Mouse (Mus musculus) kidney, postnatal 0 days (tissue): ENCODE results near the gene Adamts3. TPM values are rescaled to one million over a fixed set of nuclear protein-coding genes. Genes with fewer than 3 reads are reported as not detected.
A peak's percentile ranks its signal among the peaks of the same experiment; 100 is the strongest.

Source experiments
- ATAC-seq: fragments of 200-750 bp; cut with Nextera tagmentation; replicated peaks from 2 replicates; pipeline ENCODE4 v1.8.0; 2017; ENCODE audit warnings: low read depth, moderate number of reproducible peaks, moderate TSS enrichment, moderate library complexity; ENCODE audit not compliant: low FRiP score
- DNase-seq: peaks from one replicate; pipeline ENCODE4 v3.0.0-alpha.2; 2016; ENCODE audit warnings: low spot score
- H3K27ac ChIP-seq: fragments of 300-500 bp; sonication (generic); 2 replicates; pipeline ENCODE4 v1.5.1; 2014; ENCODE audit warnings: mild to moderate bottlenecking
- H3K27me3 ChIP-seq: fragments of 300-500 bp; sonication (generic); 2 replicates; pipeline ENCODE4 v1.6.1; 2014; ENCODE audit warnings: low read length, mixed read lengths; ENCODE audit not compliant: insufficient read depth
- H3K36me3 ChIP-seq: fragments of 300-500 bp; sonication (generic); 2 replicates; pipeline ENCODE4 v1.6.1; 2014; ENCODE audit warnings: low read length, mixed read lengths; ENCODE audit not compliant: insufficient read depth
- H3K4me1 ChIP-seq: fragments of 300-500 bp; sonication (generic); replicated peaks from 2 replicates; pipeline ENCODE4 v1.6.1; 2014; ENCODE audit warnings: antibody characterized with exemption, low read length, mixed read lengths; ENCODE audit not compliant: insufficient read depth
- H3K4me2 ChIP-seq: fragments of 300-500 bp; sonication (generic); 2 replicates; pipeline ENCODE4 v1.6.1; 2014; ENCODE audit warnings: mild to moderate bottlenecking, low read length, moderate library complexity, mixed read lengths
- H3K4me3 ChIP-seq: fragments of 300-500 bp; sonication (generic); replicated peaks from 2 replicates; pipeline ENCODE4 v1.5.1; 2014; ENCODE audit warnings: low read depth, low read length
- H3K9ac ChIP-seq: fragments of 300-500 bp; sonication (generic); 2 replicates; pipeline ENCODE4 v1.6.1; 2014; ENCODE audit warnings: low read depth, low read length
- H3K9me3 ChIP-seq: fragments of 300-500 bp; sonication (generic); replicated peaks from 2 replicates; pipeline ENCODE4 v1.6.1; 2016; ENCODE audit warnings: low read length, inconsistent platforms, mixed read lengths
- CTCF ChIP-seq: IDR thresholded peaks from 2 replicates; pipeline ENCODE4 v1.5.1; 2016; ENCODE audit warnings: antibody characterized with exemption, low read depth, mild to moderate bottlenecking, moderate library complexity
- WGBS: fragments of 180-500 bp; shearing (Covaris S2); extraction: QIAGEN DNeasy Blood & Tissue Kit; methylation state at CpG from one replicate; pipeline ENCODE4 v1.1.7; 2014; 5-methylcytosine and 5-hydroxymethylcytosine counted together
- polyA plus RNA-seq: library from polyadenylated mRNA; unstranded; fragments of >200 nt; fragmentation: Nextera tagmentation; extraction: Ambion mirVana; gene quantifications from 2 replicates; pipeline ENCODE4 v1.2.1, GENCODE M21; 2015

Gene Adamts3
- polyA plus RNA-seq, 1 experiment from 2014 or later = 1.2 TPM

DNA sequence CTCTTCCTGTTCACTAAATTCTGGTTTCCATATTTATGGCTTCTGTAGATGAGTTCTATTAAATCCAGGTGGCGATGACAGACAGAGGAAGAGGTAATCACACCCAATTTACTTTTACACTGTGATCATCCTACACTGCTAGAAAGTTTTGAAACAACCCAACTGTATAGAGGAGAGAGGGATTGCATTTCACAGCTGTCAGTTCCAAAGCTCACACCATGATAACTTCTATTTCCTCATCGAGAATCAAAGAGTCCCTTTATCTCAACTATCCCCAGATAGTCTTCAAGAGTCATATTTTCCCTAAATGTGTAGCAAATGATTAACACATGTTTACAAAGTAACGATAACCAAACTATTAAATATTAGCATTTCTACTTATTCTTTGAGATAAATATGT lies 152.7 kb downstream of the Adamts3 start:
- no peaks in the 10 kb centered on the region for H3K36me3 ChIP-seq
- no peaks in the 10 kb centered on the region for H3K4me1 ChIP-seq
- DNase-seq = no peak
- no peaks in the 10 kb centered on the region for H3K9me3 ChIP-seq
- no peak overlapping the region for H3K9ac ChIP-seq
- no peak for ATAC-seq
- H3K4me3 ChIP-seq = no peak overlapping the region
- no peak for TF ChIP-seq CTCF
- no peak overlapping the region for H3K27ac ChIP-seq
- WGBS = 74% methylated on average over 3 of the region's 3 CpGs
- no peaks in the 10 kb centered on the region for H3K27me3 ChIP-seq
- no peak overlapping the region for H3K4me2 ChIP-seq

GRCm38 (mm10) chr5:89728117-89728516 lies 155.0 kb downstream of the Adamts3 start:
- WGBS = 64% methylated on average over 3 of the region's 3 CpGs
- no peaks in the 10 kb centered on the region for H3K9me3 ChIP-seq

DNA sequence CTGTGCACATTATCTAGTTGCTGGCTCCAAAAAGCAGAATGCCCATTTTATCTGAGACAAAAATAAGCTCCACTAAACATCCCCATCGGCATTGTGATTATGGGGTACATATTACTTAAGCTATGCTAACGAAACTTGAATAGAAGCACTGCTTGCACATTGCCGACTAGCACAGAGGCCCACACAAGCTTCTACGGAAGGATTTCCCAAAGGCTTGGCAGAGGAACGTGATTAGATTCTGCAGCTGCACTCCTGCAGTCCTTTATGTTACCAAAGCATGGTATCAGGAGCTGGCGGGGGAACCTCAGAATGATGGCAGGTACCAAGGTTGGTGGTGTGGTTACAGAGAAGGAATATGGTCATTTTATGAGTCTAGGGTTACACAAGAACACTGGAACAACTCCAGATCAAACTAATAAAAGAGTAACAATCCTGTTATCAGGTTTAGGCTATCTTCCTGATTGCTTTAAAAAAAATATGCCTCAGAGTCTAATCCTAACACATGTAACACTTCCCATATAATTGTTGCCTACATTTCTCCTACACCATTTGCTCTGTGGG lies 155.6 kb downstream of the Adamts3 start:
- DNase-seq = no peak
- no peak for ATAC-seq
- Histone ChIP-seq H3K9ac (no peak overlapping the region), H3K4me1 (no peaks in the 10 kb centered on the region), H3K4me2 (no peak overlapping the region), H3K27me3 (no peaks in the 10 kb centered on the region), H3K4me3 (no peak overlapping the region), H3K36me3 (no peaks in the 10 kb centered on the region), H3K27ac (no peak overlapping the region), H3K9me3 (no peaks in the 10 kb centered on the region)
- WGBS = 82% methylated on average over 6 of the region's 6 CpGs
- TF ChIP-seq CTCF = no peak

More at GRCm38 (mm10) chr5:89728117-89728516, 155.0 kb downstream of the Adamts3 start:
- Histone ChIP-seq H3K4me2 (no peak overlapping the region), H3K27ac (no peak overlapping the region), H3K27me3 (no peaks in the 10 kb centered on the region), H3K4me1 (no peaks in the 10 kb centered on the region), H3K36me3 (no peaks in the 10 kb centered on the region), H3K9ac (no peak overlapping the region), H3K4me3 (no peak overlapping the region)
- ATAC-seq (no peak), DNase-seq (no peak)
- no peak for TF ChIP-seq CTCF

DNA sequence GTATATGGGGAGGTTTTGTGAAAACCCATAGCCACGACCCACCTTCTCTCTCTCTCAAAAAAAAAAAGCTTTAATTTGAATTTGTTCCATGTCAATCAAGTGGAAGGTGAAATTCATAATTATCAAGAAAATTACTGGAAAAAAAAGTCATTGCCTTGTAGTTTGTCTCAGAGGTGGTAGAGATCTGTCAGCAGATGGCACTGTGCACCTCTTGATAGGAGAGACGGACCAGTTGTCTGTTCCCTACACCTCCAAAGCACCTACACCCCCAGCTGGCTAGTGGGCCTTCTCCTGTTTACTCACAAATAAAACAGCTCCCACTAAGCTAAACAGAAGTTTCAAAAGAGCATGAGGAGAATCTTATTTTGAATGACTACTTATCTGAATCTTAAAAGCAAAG lies 168.6 kb downstream of the Adamts3 start:
- H3K4me2 ChIP-seq = no peak overlapping the region
- no peaks in the 10 kb centered on the region for H3K9me3 ChIP-seq
- peak; percentile 48 for TF ChIP-seq CTCF
- H3K4me3 ChIP-seq = no peak overlapping the region
- ATAC-seq = no peak
- no peaks in the 10 kb centered on the region for H3K4me1 ChIP-seq
- no peak overlapping the region for H3K27ac ChIP-seq
- 39% methylated on average over 2 of the region's 2 CpGs for WGBS
- DNase-seq = peak; percentile 9
- H3K27me3 ChIP-seq = no peaks in the 10 kb centered on the region
- no peak overlapping the region for H3K9ac ChIP-seq
- no peaks in the 10 kb centered on the region for H3K36me3 ChIP-seq

DNA sequence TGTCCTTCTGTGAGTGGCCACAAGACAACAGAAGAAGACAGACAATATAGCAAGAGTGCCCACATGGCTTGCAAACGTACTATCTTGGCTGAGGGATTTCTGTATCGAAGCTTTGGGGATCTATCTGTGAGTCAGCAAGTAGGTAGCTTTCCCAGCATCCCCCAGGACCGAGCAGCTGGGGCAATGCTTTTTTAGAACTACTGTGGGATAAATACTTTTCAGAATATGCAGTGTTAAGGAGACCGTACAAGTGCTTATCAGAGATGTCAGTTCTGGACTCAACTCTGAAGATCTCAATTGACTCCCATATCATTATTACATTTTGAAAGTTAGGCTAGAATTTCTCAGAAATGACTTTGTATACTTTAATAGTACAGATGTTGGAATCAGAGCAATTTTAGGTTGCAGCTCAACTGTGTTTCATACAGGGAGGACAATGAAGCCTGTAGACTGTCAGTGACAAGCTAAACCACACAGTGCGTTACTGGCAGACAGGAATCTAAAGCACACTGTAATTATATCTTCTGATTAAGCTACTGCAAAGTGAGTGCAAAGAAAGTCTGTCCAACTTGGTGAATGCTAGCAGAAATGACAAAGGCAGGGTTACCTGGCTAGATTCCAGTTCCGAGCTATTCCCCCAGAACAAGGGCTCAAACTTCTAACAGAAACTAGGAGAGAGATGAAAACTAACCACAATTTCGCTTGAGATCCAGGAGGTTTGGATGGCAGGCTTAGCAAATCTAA lies 171.8 kb downstream of the Adamts3 start:
- no peak for TF ChIP-seq CTCF
- H3K36me3 ChIP-seq = no peaks in the 10 kb centered on the region; the same call in 1 of the 2 replicates
- no peak overlapping the region for H3K27ac ChIP-seq
- H3K9ac ChIP-seq = no peak overlapping the region
- no peak for DNase-seq
- H3K4me1 ChIP-seq = no peaks in the 10 kb centered on the region
- H3K4me3 ChIP-seq = no peak overlapping the region
- H3K4me2 ChIP-seq = no peak overlapping the region
- H3K9me3 ChIP-seq = no peaks in the 10 kb centered on the region
- WGBS = 77% methylated on average over 7 of the region's 7 CpGs
- no peak for ATAC-seq
- no peaks in the 10 kb centered on the region for H3K27me3 ChIP-seq

- Histone ChIP-seq H3K27me3 (no peaks in the 10 kb centered on the region), H3K36me3 (no peaks in the 10 kb centered on the region; the same call in 1 of the 2 replicates), H3K9ac (no peak overlapping the region), H3K4me2 (no peak overlapping the region), H3K4me1 (no peaks in the 10 kb centered on the region), H3K9me3 (no peaks in the 10 kb centered on the region), H3K4me3 (no peak overlapping the region), H3K27ac (no peak overlapping the region)
- 51% methylated on average over 4 of the region's 4 CpGs for WGBS
- DNase-seq = no peak
- TF ChIP-seq CTCF = no peak
- no peak for ATAC-seq
Observed at GRCm38 (mm10) chr5:89709459-89709858, 173.7 kb downstream of the Adamts3 start.

- Histone ChIP-seq H3K4me1 (no peaks in the 10 kb centered on the region), H3K36me3 (no peaks in the 10 kb centered on the region; the same call in 1 of the 2 replicates), H3K4me3 (no peak overlapping the region), H3K9ac (no peak overlapping the region), H3K9me3 (no peaks in the 10 kb centered on the region), H3K4me2 (no peak overlapping the region), H3K27me3 (no peaks in the 10 kb centered on the region), H3K27ac (no peak overlapping the region)
- no peak for ATAC-seq
- no peak for TF ChIP-seq CTCF
- DNase-seq = peak; percentile 40
- 35% methylated on average over 1 of the region's 1 CpGs for WGBS
Observed at GRCm38 (mm10) chr5:89704264-89704663, 178.9 kb downstream of the Adamts3 start.
